Mouse (Mus musculus) left cerebral cortex, postnatal 25 days (tissue): ENCODE results near the gene Mfsd6. TPM values are rescaled to one million over a fixed set of nuclear protein-coding genes. Genes with fewer than 3 reads are reported as not detected.

Experiments used
- total RNA-seq, 2 experiments: library from RNA; stranded (reverse); gene quantifications; 2 replicates each; pipeline ENCODE4 v1.2.3; 2021

Mfsd6 gene
- total RNA-seq, 2 experiments from 2014 or later: 72.4 to 74.4 TPM

Other genes with a start within 250 kb of the Mfsd6 start
- 10 to 100 TPM; 25.6 to 26.2 TPM for gene Nab1, start 226.8 kb downstream of the Mfsd6 start, total RNA-seq
- 1 to 10 TPM; 4.2 to 4.5 TPM for gene Nemp2, start 96.8 kb downstream of the Mfsd6 start, total RNA-seq
- gene Inpp1, start 90.2 kb upstream of the Mfsd6 start, total RNA-seq: 10 to 100 TPM; 39.2 to 41.7 TPM
- gene Hibch, start 117.5 kb upstream of the Mfsd6 start, total RNA-seq: 10 to 100 TPM; 13.1 to 15.2 TPM